Mouse (Mus musculus) liver, adult 2 months (tissue): ENCODE measurements around the gene Fosl1. TPM values are rescaled to one million over a fixed set of nuclear protein-coding genes. Genes with fewer than 3 reads are reported as not detected.

Source experiments
- DNase-seq: peaks from one replicate; pipeline ENCODE4 v3.0.0-alpha.2; 2011; ENCODE audit warnings: low read depth, low spot score; ENCODE audit errors: extremely low read depth
- H3K27ac ChIP-seq: fragments of 200-500 bp; replicated peaks from 2 replicates; pipeline ENCODE4 v1.5.1; 2012; ENCODE audit warnings: low read depth, mild to moderate bottlenecking, control low read depth, inconsistent platforms, low read length; ENCODE audit not compliant: insufficient read depth
- H3K27me3 ChIP-seq: fragments of 200-500 bp; 2 replicates; pipeline ENCODE4 v1.6.1; 2012; ENCODE audit warnings: mild to moderate bottlenecking, moderate library complexity, low read length, inconsistent platforms; ENCODE audit not compliant: control insufficient read depth, insufficient read depth
- H3K36me3 ChIP-seq: fragments of 200-500 bp; 2 replicates; pipeline ENCODE4 v1.6.1; 2012; ENCODE audit warnings: low read length, inconsistent platforms; ENCODE audit not compliant: control insufficient read depth, insufficient read depth
- H3K4me1 ChIP-seq: fragments of 200-500 bp; 2 replicates; pipeline ENCODE4 v1.6.1; 2011; ENCODE audit warnings: low read length; ENCODE audit not compliant: control insufficient read depth, insufficient read depth
- H3K4me3 ChIP-seq: fragments of 200-500 bp; 2 replicates; pipeline ENCODE4 v1.5.1; 2011; ENCODE audit warnings: low read depth, mild to moderate bottlenecking, control low read depth, low read length, moderate library complexity; ENCODE audit not compliant: insufficient read depth
- H3K79me2 ChIP-seq: fragments of 200-500 bp; 2 replicates; pipeline ENCODE4 v1.6.1; 2012; ENCODE audit warnings: inconsistent platforms, mild to moderate bottlenecking, low read length, moderate library complexity; ENCODE audit not compliant: control insufficient read depth, insufficient read depth
- H3K9ac ChIP-seq: fragments of 200-500 bp; 2 replicates; pipeline ENCODE4 v1.6.1; 2012; ENCODE audit warnings: low read depth, mild to moderate bottlenecking, control low read depth, inconsistent platforms, low read length
- CTCF ChIP-seq: fragments of 200-500 bp; IDR thresholded peaks from 2 replicates; pipeline ENCODE4 v1.5.1; 2011; ENCODE audit warnings: low read depth, low read length, control low read depth
- POLR2A ChIP-seq: fragments of 200-500 bp; IDR thresholded peaks from 2 replicates; pipeline ENCODE4 v1.6.1; 2011; ENCODE audit warnings: low read length, control low read depth; ENCODE audit not compliant: insufficient read depth; ENCODE audit errors: extremely low read depth
- WGBS: fragments of 180-500 bp; shearing (Covaris S2); methylation state at CpG from one replicate; pipeline ENCODE4 v1.1.7; 2018; 5-methylcytosine and 5-hydroxymethylcytosine counted together
- polyA plus RNA-seq: library from polyadenylated mRNA; depleted of rRNA; stranded (reverse); fragments of >200 nt; gene quantifications from 2 replicates; pipeline ENCODE4 v1.2.3, GENCODE M21; 2012
- total RNA-seq: library from RNA; depleted of rRNA; stranded (reverse); fragments of >200 nt; gene quantifications from 2 replicates; pipeline ENCODE4 v1.2.3, GENCODE M21; 2014

The Fosl1 gene
- total and polyA plus RNA-seq, 2 experiments = not detected

- no peak overlapping the region for H3K27ac ChIP-seq
- H3K79me2 ChIP-seq = no peaks in the 10 kb centered on the region
- H3K36me3 ChIP-seq = no peaks in the 10 kb centered on the region
- DNase-seq = no peak
- no peaks in the 10 kb centered on the region for H3K27me3 ChIP-seq
- WGBS = 84% methylated on average over 6 of the region's 6 CpGs
- H3K9ac ChIP-seq = no peak overlapping the region
- TF ChIP-seq POLR2A = no peak
- no peak for TF ChIP-seq CTCF
- H3K4me1 ChIP-seq = no peaks in the 10 kb centered on the region
- no peak overlapping the region for H3K4me3 ChIP-seq
Observed at GRCm38 (mm10) chr19:5466916-5467500, 19.7 kb downstream of the Fosl1 start.

GRCm38 (mm10) chr19:5468374-5468773, 21.0 kb downstream of the Fosl1 start, which contains the start of gene Ctsw:
Ctsw (minus strand) TSS chr19:5468507.
- Histone ChIP-seq H3K27me3 (no peaks in the 10 kb centered on the region), H3K4me3 (no peak within 1 kb of the TSS), H3K36me3 (no peaks in the 10 kb centered on the region), H3K4me1 (no peaks in the 10 kb centered on the region), H3K79me2 (no peaks in the 10 kb centered on the region), H3K27ac (no peak within 1 kb of the TSS), H3K9ac (no peak within 1 kb of the TSS)
- TF ChIP-seq CTCF (no peak), POLR2A (no peak)
- WGBS = 60% methylated on average over 5 of the region's 5 CpGs
- no peak for DNase-seq

- no peak for DNase-seq
- 68% methylated on average over 5 of the region's 5 CpGs for WGBS
Observed at GRCm38 (mm10) chr19:5471846-5472245, 24.5 kb downstream of the Fosl1 start.

GRCm38 (mm10) chr19:5472857-5473256, 25.5 kb downstream of the Fosl1 start:
- H3K9ac ChIP-seq = no peak overlapping the region
- no peak overlapping the region for H3K27ac ChIP-seq
- TF ChIP-seq POLR2A = no peak
- TF ChIP-seq CTCF = no peak
- 77% methylated on average over 3 of the region's 3 CpGs for WGBS
- H3K27me3 ChIP-seq = no peaks in the 10 kb centered on the region; the same call in none of the 2 replicates
- H3K4me1 ChIP-seq = no peaks in the 10 kb centered on the region; the same call in 1 of the 2 replicates
- H3K4me3 ChIP-seq = no peak overlapping the region
- no peaks in the 10 kb centered on the region for H3K79me2 ChIP-seq
- no peak for DNase-seq
- no peaks in the 10 kb centered on the region for H3K36me3 ChIP-seq

More at GRCm38 (mm10) chr19:5471846-5472245, 24.5 kb downstream of the Fosl1 start:
- TF ChIP-seq POLR2A (no peak), CTCF (no peak)
- Histone ChIP-seq H3K79me2 (no peaks in the 10 kb centered on the region), H3K36me3 (no peaks in the 10 kb centered on the region), H3K4me1 (no peaks in the 10 kb centered on the region; the same call in 1 of the 2 replicates), H3K4me3 (no peak overlapping the region), H3K27ac (no peak overlapping the region), H3K9ac (no peak overlapping the region), H3K27me3 (no peaks in the 10 kb centered on the region; the same call in none of the 2 replicates)

- H3K9ac ChIP-seq = peak within 1 kb of the TSS; percentile 71
- H3K36me3 ChIP-seq = no peaks in the 10 kb centered on the region
- no peaks in the 10 kb centered on the region; the same call in 1 of the 2 replicates for H3K4me1 ChIP-seq
- no peaks in the 10 kb centered on the region for H3K79me2 ChIP-seq
- no peak within 1 kb of the TSS for H3K27ac ChIP-seq
- no peak for TF ChIP-seq POLR2A
- TF ChIP-seq CTCF = no peak
- no peaks in the 10 kb centered on the region; the same call in none of the 2 replicates for H3K27me3 ChIP-seq
- peak; percentile 37 for DNase-seq
- WGBS = 13% methylated on average over 22 of the region's 22 CpGs
- H3K4me3 ChIP-seq = peak within 1 kb of the TSS; percentile 58
Observed at GRCm38 (mm10) chr19:5473720-5474119, 26.4 kb downstream of the Fosl1 start, which contains the start of gene Efemp2. Efemp2 (plus strand) TSS chr19:5473954.
